Mouse (Mus musculus) liver, embryonic 11.5 days (tissue): ENCODE results near the gene Lypd3. TPM values are rescaled to one million over a fixed set of nuclear protein-coding genes. Genes with fewer than 3 reads are reported as not detected.

Source experiments
- ATAC-seq: fragments of 200-750 bp; cut with Nextera tagmentation; replicated peaks from 2 replicates; pipeline ENCODE4 v1.8.0; 2017; ENCODE audit warnings: moderate number of reproducible peaks, mild to moderate bottlenecking, moderate TSS enrichment, moderate library complexity; ENCODE audit not compliant: low FRiP score
- DNase-seq: peaks from one replicate; pipeline ENCODE4 v3.0.0-alpha.2; 2017; ENCODE audit warnings: low spot score
- H3K27ac ChIP-seq: fragments of 300-500 bp; sonication (generic); 2 replicates; pipeline ENCODE4 v1.5.1; 2014; ENCODE audit warnings: mild to moderate bottlenecking, low read depth, low read length, control low read depth
- H3K27me3 ChIP-seq: fragments of 300-500 bp; sonication (generic); replicated peaks from 2 replicates; pipeline ENCODE4 v1.6.1; 2014; ENCODE audit warnings: low read length, mixed read lengths; ENCODE audit not compliant: control insufficient read depth, insufficient read depth
- H3K36me3 ChIP-seq: fragments of 300-500 bp; sonication (generic); 2 replicates; pipeline ENCODE4 v1.6.1; 2014; ENCODE audit warnings: mild to moderate bottlenecking, low read length, moderate library complexity, mixed read lengths; ENCODE audit not compliant: control insufficient read depth, insufficient read depth
- H3K4me1 ChIP-seq: fragments of 300-500 bp; sonication (generic); replicated peaks from 2 replicates; pipeline ENCODE4 v1.6.1; 2014; ENCODE audit warnings: low read length, mixed read lengths; ENCODE audit not compliant: control insufficient read depth, insufficient read depth
- H3K4me2 ChIP-seq: fragments of 300-500 bp; sonication (generic); 2 replicates; pipeline ENCODE4 v1.6.1; 2014; ENCODE audit warnings: mild to moderate bottlenecking, control low read depth, moderate library complexity
- H3K4me3 ChIP-seq: fragments of 300-500 bp; sonication (generic); 2 replicates; pipeline ENCODE4 v1.5.1; 2014; ENCODE audit warnings: low read depth, low read length, control low read depth
- H3K9ac ChIP-seq: fragments of 300-500 bp; sonication (generic); 2 replicates; pipeline ENCODE4 v1.6.1; 2014; ENCODE audit warnings: low read depth, low read length, control low read depth
- H3K9me3 ChIP-seq: fragments of 300-500 bp; sonication (generic); 2 replicates; pipeline ENCODE4 v1.6.1; 2016; ENCODE audit warnings: low read length, inconsistent platforms, mixed read lengths; ENCODE audit not compliant: control insufficient read depth
- WGBS: fragments of 180-500 bp; shearing (Covaris S2); extraction: QIAGEN DNeasy Blood & Tissue Kit; methylation state at CpG from one replicate; pipeline ENCODE4 v1.1.7; 2014; 5-methylcytosine and 5-hydroxymethylcytosine counted together
- polyA plus RNA-seq: library from polyadenylated mRNA; unstranded; fragments of >200 nt; fragmentation: Nextera tagmentation; extraction: Ambion mirVana; gene quantifications from 2 replicates; pipeline ENCODE4 v1.2.1, GENCODE M21; 2014

The Lypd3 gene
- polyA plus RNA-seq, 1 experiment from 2014 or later = 0.10 TPM

DNA sequence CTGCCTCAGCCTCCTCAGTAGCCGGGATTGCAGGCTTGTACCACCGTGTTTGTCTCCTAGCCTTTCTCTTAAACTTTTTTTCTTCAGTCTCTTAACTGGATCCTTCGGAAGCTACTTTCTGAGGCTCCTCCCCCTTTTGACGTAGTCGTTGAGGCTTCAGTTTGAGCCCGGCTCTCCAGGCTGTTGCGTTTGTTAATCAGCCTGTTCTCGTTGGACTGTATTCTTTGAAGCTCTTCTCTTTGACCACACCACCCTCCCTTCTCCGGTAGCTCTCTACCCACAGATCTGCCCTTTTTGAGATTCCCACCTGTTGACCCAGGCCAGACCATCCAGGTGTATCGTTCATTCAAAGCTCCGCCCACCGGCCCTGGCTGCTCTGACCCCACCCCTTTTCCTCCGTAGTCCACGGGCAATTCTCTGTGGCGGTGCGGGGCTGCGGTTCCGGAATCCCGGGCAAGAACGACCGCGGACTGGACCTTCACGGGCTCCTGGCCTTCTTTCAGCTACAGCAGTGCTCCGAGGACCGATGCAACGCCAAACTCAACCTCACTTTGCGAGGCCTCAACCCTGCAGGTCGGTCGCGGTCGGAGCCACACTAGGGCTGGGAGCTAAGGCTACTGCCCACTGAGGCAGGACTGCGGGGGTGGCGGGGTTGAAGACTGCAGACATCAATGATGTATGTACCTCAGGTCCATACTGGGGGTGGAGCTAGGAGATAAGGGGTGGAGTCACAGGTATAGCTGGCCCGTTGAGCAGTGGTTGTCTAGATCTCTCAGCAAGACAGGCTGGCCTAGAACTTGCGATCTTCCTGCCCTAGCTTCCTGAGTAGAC lies 1.9 kb downstream of the Lypd3 start:
- peaks cover 52% of the 10 kb centered on the region for H3K27me3 ChIP-seq
- H3K27ac ChIP-seq = no peak overlapping the region
- peaks cover 5% of the 10 kb centered on the region; the same call in 1 of the 2 replicates for H3K4me1 ChIP-seq
- ATAC-seq (peak; percentile 37; the same call in 1 of the 2 replicates), DNase-seq (no peak)
- H3K4me3 ChIP-seq = peak overlapping the region; percentile 41
- peak overlapping the region; percentile 92 for H3K4me2 ChIP-seq
- 3% methylated on average over 35 of the region's 35 CpGs for WGBS
- H3K9me3 ChIP-seq = no peaks in the 10 kb centered on the region
- H3K36me3 ChIP-seq = no peaks in the 10 kb centered on the region
- no peak overlapping the region; the same call in 1 of the 2 replicates for H3K9ac ChIP-seq

DNA sequence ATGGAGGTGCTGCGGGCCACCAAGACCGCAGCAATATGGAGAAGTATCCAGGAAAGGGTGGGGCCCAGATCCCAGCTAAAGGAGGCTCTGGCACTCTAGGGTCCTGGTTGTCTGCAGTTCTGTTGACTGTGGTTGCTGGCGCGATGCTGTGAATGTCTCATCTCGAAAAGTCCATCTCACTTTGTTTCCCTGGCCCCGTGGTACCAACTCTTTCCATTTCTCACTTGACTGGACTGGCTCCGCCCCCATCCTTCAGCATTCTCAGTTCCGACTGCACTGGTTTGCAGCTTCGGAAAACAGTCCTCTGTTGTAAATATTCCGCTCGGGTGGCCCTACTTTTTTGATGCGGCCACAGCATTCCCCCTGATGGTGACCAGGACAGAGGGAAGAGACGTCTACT lies 4.1 kb downstream of the Lypd3 start:
- ATAC-seq = no peak
- Histone ChIP-seq H3K9me3 (no peaks in the 10 kb centered on the region), H3K4me3 (no peak overlapping the region), H3K36me3 (no peaks in the 10 kb centered on the region), H3K27ac (no peak overlapping the region), H3K9ac (no peak overlapping the region), H3K4me1 (peaks cover 5% of the 10 kb centered on the region; the same call in 1 of the 2 replicates), H3K4me2 (no peak overlapping the region), H3K27me3 (peaks cover 52% of the 10 kb centered on the region)
- DNase-seq = no peak
- WGBS = 69% methylated on average over 13 of the region's 13 CpGs

DNA sequence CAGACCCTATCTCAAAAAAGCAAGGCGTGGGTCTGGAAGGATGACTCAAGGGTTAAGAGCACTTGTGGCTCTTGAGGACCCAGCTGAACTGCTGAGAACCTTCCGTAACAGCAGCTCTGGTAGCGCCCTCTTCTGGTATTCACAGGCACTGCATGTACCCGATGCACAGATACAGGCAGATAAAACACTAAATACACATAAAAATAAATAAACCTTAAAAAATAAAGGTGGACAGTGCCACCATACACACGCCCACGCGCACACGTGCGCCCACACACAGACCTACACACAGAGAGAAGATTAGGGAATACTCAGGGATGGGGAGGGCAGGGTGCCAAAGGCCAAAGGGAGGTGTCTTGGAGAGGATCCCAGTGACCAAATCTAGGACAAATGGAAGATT lies 6.1 kb downstream of the Lypd3 start:
- H3K27ac ChIP-seq = no peak overlapping the region
- DNase-seq = no peak
- peaks cover 36% of the 10 kb centered on the region for H3K27me3 ChIP-seq
- ATAC-seq = no peak
- H3K4me1 ChIP-seq = peaks cover 5% of the 10 kb centered on the region; the same call in 1 of the 2 replicates
- H3K9ac ChIP-seq = no peak overlapping the region
- 6% methylated on average over 9 of the region's 9 CpGs for WGBS
- H3K9me3 ChIP-seq = no peaks in the 10 kb centered on the region
- H3K4me2 ChIP-seq = no peak overlapping the region
- no peaks in the 10 kb centered on the region for H3K36me3 ChIP-seq
- H3K4me3 ChIP-seq = no peak overlapping the region

- H3K9ac ChIP-seq = no peak overlapping the region
- H3K36me3 ChIP-seq = no peaks in the 10 kb centered on the region
- H3K9me3 ChIP-seq = no peaks in the 10 kb centered on the region
- no peak for DNase-seq
- peaks cover 16% of the 10 kb centered on the region for H3K27me3 ChIP-seq
- no peak overlapping the region for H3K4me3 ChIP-seq
- WGBS = 76% methylated on average over 6 of the region's 6 CpGs
- H3K4me1 ChIP-seq = no peaks in the 10 kb centered on the region
- H3K27ac ChIP-seq = no peak overlapping the region
- no peak for ATAC-seq
- no peak overlapping the region for H3K4me2 ChIP-seq
Measured at GRCm38 (mm10) chr7:24644492-24644891, 8.1 kb downstream of the Lypd3 start.

DNA sequence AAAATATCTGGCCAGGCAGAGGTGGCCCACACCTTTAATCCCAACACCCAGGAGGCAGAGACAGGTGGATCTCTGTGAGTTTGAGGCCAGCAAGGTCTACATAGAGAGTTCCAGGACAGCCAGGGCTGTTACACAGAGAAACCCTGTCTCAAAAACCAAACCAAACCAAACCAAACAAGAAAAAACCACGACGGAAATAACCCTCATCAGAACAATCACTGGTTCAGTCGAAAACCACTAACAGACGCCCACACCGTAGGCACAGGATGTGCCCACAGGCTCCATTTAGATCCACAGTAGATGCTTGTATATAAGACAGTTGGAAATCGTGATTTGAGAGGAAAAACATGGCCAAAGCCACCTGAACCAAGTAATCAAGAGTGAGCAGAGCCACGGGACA lies 8.6 kb downstream of the Lypd3 start:
- Histone ChIP-seq H3K4me1 (no peaks in the 10 kb centered on the region), H3K9me3 (no peaks in the 10 kb centered on the region), H3K36me3 (no peaks in the 10 kb centered on the region), H3K9ac (no peak overlapping the region), H3K27ac (no peak overlapping the region), H3K27me3 (peaks cover 11% of the 10 kb centered on the region), H3K4me3 (no peak overlapping the region), H3K4me2 (no peak overlapping the region)
- ATAC-seq = no peak
- no peak for DNase-seq
- 43% methylated on average over 7 of the region's 7 CpGs for WGBS

DNA sequence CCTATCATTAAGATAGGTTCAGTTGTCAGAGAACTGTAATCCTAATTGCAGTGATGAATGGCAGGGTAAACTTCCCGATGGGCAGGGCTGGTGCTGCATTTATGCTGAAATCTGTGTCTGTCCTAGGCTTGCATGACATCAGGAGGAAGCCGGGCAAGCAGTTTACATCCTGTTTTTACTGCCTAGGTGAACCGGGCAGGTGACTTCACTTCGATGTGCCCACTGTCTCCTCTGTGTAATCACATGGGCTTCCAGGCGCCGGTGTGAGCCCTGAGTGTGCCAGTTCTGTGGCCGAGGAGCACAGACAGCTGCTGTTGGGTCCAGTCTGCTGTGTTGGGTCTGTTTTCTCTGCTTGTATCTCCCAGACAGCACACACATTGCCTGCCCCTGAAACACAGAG lies 10.1 kb downstream of the Lypd3 start:
- no peaks in the 10 kb centered on the region for H3K4me1 ChIP-seq
- 63% methylated on average over 7 of the region's 7 CpGs for WGBS
- DNase-seq = no peak
- 0 out of 2 replicates have a peak, but pooled peaks cover 2% of the 10 kb centered on the region for H3K27me3 ChIP-seq
- H3K36me3 ChIP-seq = no peaks in the 10 kb centered on the region
- no peak overlapping the region for H3K27ac ChIP-seq
- no peak overlapping the region for H3K9ac ChIP-seq
- no peak overlapping the region for H3K4me3 ChIP-seq
- ATAC-seq = no peak
- H3K9me3 ChIP-seq = no peaks in the 10 kb centered on the region
- H3K4me2 ChIP-seq = no peak overlapping the region

- ATAC-seq (no peak), DNase-seq (peak; percentile 60)
- no peak overlapping the region for H3K4me2 ChIP-seq
- no peaks in the 10 kb centered on the region for H3K27me3 ChIP-seq
- H3K4me3 ChIP-seq = no peak overlapping the region
- no peaks in the 10 kb centered on the region for H3K9me3 ChIP-seq
- H3K27ac ChIP-seq = no peak overlapping the region
- no peaks in the 10 kb centered on the region for H3K4me1 ChIP-seq
- 21% methylated on average over 7 of the region's 7 CpGs for WGBS
- H3K9ac ChIP-seq = no peak overlapping the region
- H3K36me3 ChIP-seq = no peaks in the 10 kb centered on the region
Measured at GRCm38 (mm10) chr7:24653681-24654080, 17.3 kb downstream of the Lypd3 start.

- Histone ChIP-seq H3K9me3 (no peaks in the 10 kb centered on the region), H3K4me2 (no peak overlapping the region), H3K27ac (no peak overlapping the region), H3K9ac (no peak overlapping the region), H3K36me3 (no peaks in the 10 kb centered on the region), H3K27me3 (no peaks in the 10 kb centered on the region), H3K4me1 (no peaks in the 10 kb centered on the region), H3K4me3 (no peak overlapping the region)
- no peak for ATAC-seq
- WGBS = 57% methylated on average over 12 of the region's 12 CpGs
- DNase-seq = no peak
Measured at GRCm38 (mm10) chr7:24659737-24660357, 23.5 kb downstream of the Lypd3 start.
